In genomic region chr7:29238019-29238967, GRCm38 (mm10) we compare ENCODE assay signal across 8 mouse cellular contexts. TPM values are rescaled to one million over a fixed set of nuclear protein-coding genes. Genes with fewer than 3 reads are reported as not detected.
DNase-seq lines count a peak whose midpoint lies in the region; ATAC-seq and TF ChIP-seq lines count a peak whose summit lies in the region.

Gene Yif1b, plus strand, starts transcription at chr7:29238329.

- peak within 1 kb of the TSS; percentile 78 for H3K9ac ChIP-seq in hindbrain, embryonic 13.5 days

- DNase-seq in Patski (ENCODE audit: low read depth, low spot score) = peak; percentile 97
- peak; percentile 98 for DNase-seq in cerebellum, postnatal 14 days
- DNase-seq in frontal cortex, postnatal 14 days (ENCODE audit: low spot score in 2 of 2) = peak; percentile 96 to 97
- DNase-seq in layer of hippocampus, postnatal 25 days (ENCODE audit: extremely low spot score in 1 of 2, low spot score in 1 of 2) = peak; percentile 83 to 93
- DNase-seq in lung, postnatal 25 days (ENCODE audit: low spot score) = peak; percentile 99
- peak; percentile 99 for DNase-seq in retina, embryonic 14.5 days (ENCODE audit: low spot score)
- DNase-seq in thymus, postnatal 4 days = peak; percentile 98

- under 1% methylated on average over 60 of the region's 60 CpGs for WGBS in hindbrain, embryonic 13.5 days

- H3K4me3 ChIP-seq in hindbrain, embryonic 13.5 days = peak within 1 kb of the TSS; percentile 65

- no peak for TF ChIP-seq CTCF in Patski (IDR thresholded peaks at IDR 0.05)

- no peaks in the 10 kb centered on the region for H3K9me3 ChIP-seq in hindbrain, embryonic 13.5 days

- H3K36me3 ChIP-seq in hindbrain, embryonic 13.5 days = no peaks in the 10 kb centered on the region

- peaks cover 2% of the 10 kb centered on the region for H3K27me3 ChIP-seq in Patski
- peaks cover 14% of the 10 kb centered on the region for H3K27me3 ChIP-seq in hindbrain, embryonic 13.5 days

- H3K4me2 ChIP-seq in hindbrain, embryonic 13.5 days = peak within 1 kb of the TSS; percentile 64

- CTCF ChIA-PET in Patski (lab: Charles Lee) = interaction anchor here (0.6 to 1.2 kb wide), 4 partner anchors 9 to 63 kb away, joined by 3 to 4 read pairs (median 4); no protein-coding TSS in a partner anchor

- POLR2A ChIA-PET in Patski (lab: Charles Lee) = interaction anchor here (1.4 kb wide), 1 partner anchor 9 kb away, joined by 8 read pairs; the partner anchor contains the start of gene 2200002D01Rik

- H3K4me1 ChIP-seq in hindbrain, embryonic 13.5 days (replicated peaks) = peaks cover 13% of the 10 kb centered on the region

- ATAC-seq in Patski = peak; percentile 88
- ATAC-seq in hindbrain, embryonic 13.5 days (ENCODE audit: low FRiP score) = peak; percentile 98

- H3K27ac ChIP-seq in hindbrain, embryonic 13.5 days = peak within 1 kb of the TSS; percentile 88

- in situ Hi-C loops in Patski (cut with MboI; ENCODE audit: low pct_unique_long_range_greater_than_20kb) = no loop called here

RNA-seq across cellular contexts. Expression of gene Yif1b, which starts in this region (rescaled TPM):
- polyA plus RNA-seq in Patski (2021) = 57.0 TPM
- 79.0 and 79.8 TPM in 2 replicates for polyA plus RNA-seq in hindbrain, embryonic 13.5 days (2015; fragmentation: Nextera tagmentation; extraction: Ambion mirVana)
- total RNA-seq in layer of hippocampus, postnatal 25 days (2021) = 10 to 100 TPM; 43.7 to 50.2 TPM

Comparison
In these comparisons a context has a peak if more than half of its experiments do, and no peak if none do; other contexts are left out.
1. Peak in every context shown above with its lines: DNase-seq, ATAC-seq, H3K4me3 ChIP-seq and H3K27ac ChIP-seq.